Mouse (Mus musculus): ENCODE measurements around the gene Rmdn2. TPM values are rescaled to one million over a fixed set of nuclear protein-coding genes. Genes with fewer than 3 reads are reported as not detected.

The Rmdn2 gene
- polyA plus RNA-seq, 1 experiment from 2014 or later = 4.9 TPM

GRCm38 (mm10) chr17:79661848-79662247 is 50.2 kb downstream of the Rmdn2 start:
- WGBS (ENCODE audit: insufficient replicate concordance) = 54% methylated on average over 9 of the region's 9 CpGs

GRCm38 (mm10) chr17:79663393-79664105 is 51.9 kb downstream of the Rmdn2 start:
- ATAC-seq = no peak
- no peaks in the 10 kb centered on the region for H3K9me3 ChIP-seq (replicated peaks)
- H3K9ac ChIP-seq = no peak overlapping the region
- H3K36me3 ChIP-seq = no peaks in the 10 kb centered on the region
- no peaks in the 10 kb centered on the region for H3K27me3 ChIP-seq (replicated peaks)
- H3K4me2 ChIP-seq = no peak overlapping the region
- H3K4me1 ChIP-seq = no peaks in the 10 kb centered on the region; the same call in 1 of the 2 replicates
- no peak overlapping the region for H3K4me3 ChIP-seq
- 21% methylated on average over 3 of the region's 3 CpGs for whole genome bisulfite sequencing (ENCODE audit: insufficient replicate concordance)
- H3K27ac ChIP-seq = no peak overlapping the region

More at GRCm38 (mm10) chr17:79661848-79662247, 50.2 kb downstream of the Rmdn2 start:
- H3K27me3 ChIP-seq (replicated peaks) = no peaks in the 10 kb centered on the region
- no peak for ATAC-seq
- no peak overlapping the region for H3K9ac ChIP-seq
- H3K36me3 ChIP-seq = no peaks in the 10 kb centered on the region
- no peaks in the 10 kb centered on the region for H3K9me3 ChIP-seq (replicated peaks)
- H3K27ac ChIP-seq = no peak overlapping the region
- no peak overlapping the region for H3K4me3 ChIP-seq
- no peak overlapping the region for H3K4me2 ChIP-seq
- no peaks in the 10 kb centered on the region; the same call in 1 of the 2 replicates for H3K4me1 ChIP-seq

GRCm38 (mm10) chr17:79664106-79664417 is 52.4 kb downstream of the Rmdn2 start:
- no peaks in the 10 kb centered on the region for H3K9me3 ChIP-seq (replicated peaks)
- no peak overlapping the region for H3K27ac ChIP-seq
- H3K36me3 ChIP-seq = no peaks in the 10 kb centered on the region
- WGBS (ENCODE audit: insufficient replicate concordance) = 80% methylated on average over 2 of the region's 2 CpGs
- no peaks in the 10 kb centered on the region; the same call in 1 of the 2 replicates for H3K4me1 ChIP-seq
- no peaks in the 10 kb centered on the region for H3K27me3 ChIP-seq (replicated peaks)
- no peak overlapping the region for H3K4me2 ChIP-seq
- ATAC-seq = no peak
- no peak overlapping the region for H3K9ac ChIP-seq
- no peak overlapping the region for H3K4me3 ChIP-seq

GRCm38 (mm10) chr17:79670837-79671236 is 59.2 kb downstream of the Rmdn2 start:
- WGBS (ENCODE audit: insufficient replicate concordance) = 68% methylated on average over 2 of the region's 2 CpGs
- Histone ChIP-seq H3K4me3 (no peak overlapping the region), H3K9ac (no peak overlapping the region), H3K4me1 (no peaks in the 10 kb centered on the region), H3K9me3 (replicated peaks) (no peaks in the 10 kb centered on the region), H3K36me3 (no peaks in the 10 kb centered on the region), H3K27ac (no peak overlapping the region), H3K4me2 (no peak overlapping the region), H3K27me3 (replicated peaks) (no peaks in the 10 kb centered on the region)
- ATAC-seq = no peak

GRCm38 (mm10) chr17:79695106-79695505 is 83.4 kb downstream of the Rmdn2 start:
- Histone ChIP-seq H3K36me3 (no peaks in the 10 kb centered on the region), H3K27me3 (replicated peaks) (no peaks in the 10 kb centered on the region), H3K9ac (no peak overlapping the region), H3K27ac (no peak overlapping the region), H3K4me2 (no peak overlapping the region), H3K4me1 (no peaks in the 10 kb centered on the region), H3K4me3 (no peak overlapping the region), H3K9me3 (replicated peaks) (no peaks in the 10 kb centered on the region)
- no peak for ATAC-seq
- 69% methylated on average over 4 of the region's 4 CpGs for WGBS (ENCODE audit: insufficient replicate concordance)

- no peak for ATAC-seq
- no peaks in the 10 kb centered on the region for H3K9me3 ChIP-seq (replicated peaks)
- no peak overlapping the region for H3K4me2 ChIP-seq
- H3K4me1 ChIP-seq = no peaks in the 10 kb centered on the region
- H3K9ac ChIP-seq = no peak overlapping the region
- H3K4me3 ChIP-seq = no peak overlapping the region
- no peaks in the 10 kb centered on the region for H3K36me3 ChIP-seq
- H3K27me3 ChIP-seq (replicated peaks) = no peaks in the 10 kb centered on the region
- H3K27ac ChIP-seq = no peak overlapping the region
- 77% methylated on average over 6 of the region's 6 CpGs for WGBS (ENCODE audit: insufficient replicate concordance)
Observed at GRCm38 (mm10) chr17:79695541-79695940, 83.9 kb downstream of the Rmdn2 start.

GRCm38 (mm10) chr17:79699197-79699596 is 87.5 kb downstream of the Rmdn2 start:
- Histone ChIP-seq H3K9me3 (replicated peaks) (no peaks in the 10 kb centered on the region), H3K4me3 (no peak overlapping the region), H3K27ac (no peak overlapping the region), H3K36me3 (no peaks in the 10 kb centered on the region), H3K9ac (no peak overlapping the region), H3K4me1 (no peaks in the 10 kb centered on the region), H3K4me2 (no peak overlapping the region), H3K27me3 (replicated peaks) (no peaks in the 10 kb centered on the region)
- WGBS (ENCODE audit: insufficient replicate concordance) = 17% methylated on average over 1 of the region's 1 CpGs
- ATAC-seq = no peak

GRCm38 (mm10) chr17:79700871-79701270 is 89.2 kb downstream of the Rmdn2 start:
- no peaks in the 10 kb centered on the region for H3K27me3 ChIP-seq (replicated peaks)
- no peaks in the 10 kb centered on the region for H3K4me1 ChIP-seq
- no peak for ATAC-seq
- H3K9me3 ChIP-seq (replicated peaks) = no peaks in the 10 kb centered on the region
- H3K36me3 ChIP-seq = no peaks in the 10 kb centered on the region
- H3K4me3 ChIP-seq = no peak overlapping the region
- H3K27ac ChIP-seq = no peak overlapping the region
- no peak overlapping the region for H3K4me2 ChIP-seq
- H3K9ac ChIP-seq = no peak overlapping the region
- 80% methylated on average over 5 of the region's 5 CpGs for WGBS (ENCODE audit: insufficient replicate concordance)

GRCm38 (mm10) chr17:79705671-79706455 is 94.2 kb downstream of the Rmdn2 start:
- no peak overlapping the region for H3K9ac ChIP-seq
- 59% methylated on average over 9 of the region's 9 CpGs for WGBS (ENCODE audit: insufficient replicate concordance)
- H3K27me3 ChIP-seq (replicated peaks) = peaks cover 14% of the 10 kb centered on the region
- H3K4me3 ChIP-seq = no peak overlapping the region
- H3K27ac ChIP-seq = no peak overlapping the region
- H3K4me2 ChIP-seq = no peak overlapping the region
- no peaks in the 10 kb centered on the region for H3K36me3 ChIP-seq
- no peaks in the 10 kb centered on the region for H3K9me3 ChIP-seq (replicated peaks)
- no peak for ATAC-seq
- no peaks in the 10 kb centered on the region for H3K4me1 ChIP-seq

- Histone ChIP-seq H3K9ac (no peak overlapping the region), H3K27me3 (replicated peaks) (peaks cover 34% of the 10 kb centered on the region), H3K9me3 (replicated peaks) (no peaks in the 10 kb centered on the region), H3K4me3 (no peak overlapping the region), H3K4me1 (no peaks in the 10 kb centered on the region), H3K36me3 (no peaks in the 10 kb centered on the region), H3K4me2 (no peak overlapping the region), H3K27ac (no peak overlapping the region)
- ATAC-seq = no peak
- WGBS (ENCODE audit: insufficient replicate concordance) = 36% methylated on average over 7 of the region's 7 CpGs
Observed at GRCm38 (mm10) chr17:79708168-79708567, 96.5 kb downstream of the Rmdn2 start.

GRCm38 (mm10) chr17:79709718-79710117 is 98.1 kb downstream of the Rmdn2 start:
- H3K4me3 ChIP-seq = no peak overlapping the region
- H3K27ac ChIP-seq = no peak overlapping the region
- WGBS (ENCODE audit: insufficient replicate concordance) = 34% methylated on average over 1 of the region's 1 CpGs
- peaks cover 50% of the 10 kb centered on the region for H3K27me3 ChIP-seq (replicated peaks)
- no peaks in the 10 kb centered on the region for H3K36me3 ChIP-seq
- no peaks in the 10 kb centered on the region for H3K9me3 ChIP-seq (replicated peaks)
- no peak overlapping the region for H3K4me2 ChIP-seq
- H3K9ac ChIP-seq = no peak overlapping the region
- ATAC-seq = no peak
- peaks cover 9% of the 10 kb centered on the region; the same call in 1 of the 2 replicates for H3K4me1 ChIP-seq

GRCm38 (mm10) chr17:79710246-79710842 is 98.7 kb downstream of the Rmdn2 start:
- no peaks in the 10 kb centered on the region for H3K36me3 ChIP-seq
- H3K9ac ChIP-seq = no peak overlapping the region
- no peak overlapping the region for H3K4me2 ChIP-seq
- H3K9me3 ChIP-seq (replicated peaks) = no peaks in the 10 kb centered on the region
- no peak for ATAC-seq
- H3K4me3 ChIP-seq = no peak overlapping the region
- no peak overlapping the region for H3K27ac ChIP-seq
- peaks cover 13% of the 10 kb centered on the region; the same call in 1 of the 2 replicates for H3K4me1 ChIP-seq
- 22% methylated on average over 15 of the region's 15 CpGs for WGBS (ENCODE audit: insufficient replicate concordance)
- peaks cover 56% of the 10 kb centered on the region for H3K27me3 ChIP-seq (replicated peaks)
